ENCODE assay signal across 11 mouse cellular contexts in genomic region chr13:101062582-101062981, GRCm38 (mm10).
DNase-seq lines count a peak whose midpoint lies in the region; ATAC-seq and TF ChIP-seq lines count a peak whose summit lies in the region.
"Had no signal": no experiment of that assay in that cellular context is flagged by ENCODE, and none has a peak within 500 bp of the region (broad histone marks: within the 10 kb centered on the region; RNA-seq: fewer than 3 reads in every experiment).

No protein-coding gene starts in this region.

- H3K4me1 ChIP-seq in kidney, postnatal 0 days (replicated peaks; ENCODE audit: insufficient read depth, low read length), result no peaks in the 10 kb centered on the region
- peaks cover 8% of the 10 kb centered on the region for H3K4me1 ChIP-seq in embryonic facial prominence, embryonic 13.5 days
- H3K4me1 ChIP-seq in limb, embryonic 14.5 days (ENCODE audit: control insufficient read depth, insufficient read depth, low read length), result peaks cover 13% of the 10 kb centered on the region
- H3K4me1 ChIP-seq in stomach, postnatal 0 days (replicated peaks; ENCODE audit: control insufficient read depth, insufficient read depth), result no peaks in the 10 kb centered on the region
- H3K4me1 ChIP-seq: liver, embryonic 15.5 days had no signal

- no peaks in the 10 kb centered on the region for H3K27me3 ChIP-seq in kidney, postnatal 0 days (ENCODE audit: insufficient read depth, low read length)
- H3K27me3 ChIP-seq in embryonic facial prominence, embryonic 13.5 days, result no peaks in the 10 kb centered on the region
- no peaks in the 10 kb centered on the region for H3K27me3 ChIP-seq in limb, embryonic 14.5 days (ENCODE audit: control insufficient read depth, insufficient read depth, low read length)
- H3K27me3 ChIP-seq in stomach, postnatal 0 days (ENCODE audit: control insufficient read depth, insufficient read depth, low read length), result no peaks in the 10 kb centered on the region
- H3K27me3 ChIP-seq: liver, embryonic 15.5 days had no signal

- WGBS in kidney, postnatal 0 days, result 61% methylated on average over 8 of the region's 8 CpGs
- 18% methylated on average over 8 of the region's 8 CpGs for WGBS in embryonic facial prominence, embryonic 13.5 days
- WGBS in limb, embryonic 14.5 days, result 27% methylated on average over 8 of the region's 8 CpGs
- WGBS in stomach, postnatal 0 days, result 34% methylated on average over 8 of the region's 8 CpGs

- no peak for TF ChIP-seq EP300 in stomach, postnatal 0 days (optimal IDR thresholded peaks at IDR 0.05)

- H3K27ac ChIP-seq in kidney, postnatal 0 days, result no peak overlapping the region
- no peak overlapping the region for H3K27ac ChIP-seq in embryonic facial prominence, embryonic 13.5 days
- H3K27ac ChIP-seq in limb, embryonic 14.5 days (replicated peaks; ENCODE audit: low read depth, low read length), result no peak overlapping the region
- no peak overlapping the region for H3K27ac ChIP-seq in stomach, postnatal 0 days (replicated peaks)
- H3K27ac ChIP-seq: layer of hippocampus, adult 2 months; liver, embryonic 15.5 days had no signal

- no peaks in the 10 kb centered on the region for H3K36me3 ChIP-seq in kidney, postnatal 0 days (ENCODE audit: insufficient read depth, low read length)
- H3K36me3 ChIP-seq in embryonic facial prominence, embryonic 13.5 days, result no peaks in the 10 kb centered on the region
- no peaks in the 10 kb centered on the region for H3K36me3 ChIP-seq in limb, embryonic 14.5 days (ENCODE audit: control insufficient read depth, insufficient read depth, low read length)
- no peaks in the 10 kb centered on the region for H3K36me3 ChIP-seq in stomach, postnatal 0 days (ENCODE audit: control insufficient read depth, insufficient read depth, low read length)
- H3K36me3 ChIP-seq: liver, embryonic 15.5 days had no signal

- no peaks in the 10 kb centered on the region for H3K9me3 ChIP-seq in kidney, postnatal 0 days (replicated peaks; ENCODE audit: low read length)
- no peaks in the 10 kb centered on the region for H3K9me3 ChIP-seq in embryonic facial prominence, embryonic 13.5 days
- no peaks in the 10 kb centered on the region for H3K9me3 ChIP-seq in limb, embryonic 14.5 days (ENCODE audit: control insufficient read depth, low read length)
- no peaks in the 10 kb centered on the region for H3K9me3 ChIP-seq in stomach, postnatal 0 days (ENCODE audit: control insufficient read depth, low read length)
- H3K9me3 ChIP-seq: liver, embryonic 15.5 days had no signal

- DNase-seq in kidney, postnatal 0 days (ENCODE audit: low spot score), result peak; percentile 9
- DNase-seq in kidney, adult 9 months, result no peak
- DNase-seq in limb, embryonic 14.5 days (ENCODE audit: low spot score), result peak; percentile 70
- DNase-seq in stomach, postnatal 0 days (ENCODE audit: low spot score), result peak; percentile 21
- no peak for DNase-seq in urinary bladder, postnatal 10 days (ENCODE audit: low spot score)
- no peak for DNase-seq in layer of hippocampus, adult 9-11 months
- DNase-seq: cerebellum, adult 11-12 months; thymus, postnatal 4 days had no signal

- ATAC-seq in kidney, postnatal 0 days (replicated peaks; ENCODE audit: low FRiP score, low read depth), result no peak
- no peak for ATAC-seq in embryonic facial prominence, embryonic 13.5 days (ENCODE audit: insufficient number of reproducible peaks, insufficient read depth, low FRiP score, low TSS enrichment, low read depth)
- ATAC-seq in limb, embryonic 14.5 days (ENCODE audit: low FRiP score, low read depth), result peak; percentile 53; the same call in 1 of the 2 replicates
- no peak for ATAC-seq in stomach, postnatal 0 days (ENCODE audit: low FRiP score, low TSS enrichment)

- no peak overlapping the region for H3K4me3 ChIP-seq in kidney, postnatal 0 days (replicated peaks; ENCODE audit: low read depth, low read length)
- no peak overlapping the region for H3K4me3 ChIP-seq in embryonic facial prominence, embryonic 13.5 days
- no peak overlapping the region for H3K4me3 ChIP-seq in limb, embryonic 14.5 days (replicated peaks; ENCODE audit: low read length)
- no peak overlapping the region for H3K4me3 ChIP-seq in stomach, postnatal 0 days (ENCODE audit: low read depth, low read length)
- H3K4me3 ChIP-seq: layer of hippocampus, adult 2 months; liver, embryonic 15.5 days had no signal

- no peak for TF ChIP-seq CTCF in kidney, postnatal 0 days (IDR thresholded peaks at IDR 0.05; ENCODE audit: low read depth)
- no peak for TF ChIP-seq CTCF in stomach, postnatal 0 days (IDR thresholded peaks at IDR 0.05; ENCODE audit: low read depth)

- TF ChIP-seq POLR2A in limb, embryonic 14.5 days (IDR thresholded peaks at IDR 0.05; ENCODE audit: borderline replicate concordance, extremely low read depth, insufficient read depth, insufficient read length), result no peak

- H3K4me2 ChIP-seq in kidney, postnatal 0 days (ENCODE audit: low read length), result no peak overlapping the region
- peak overlapping the region; percentile 9; the same call in 1 of the 2 replicates for H3K4me2 ChIP-seq in embryonic facial prominence, embryonic 13.5 days
- no peak overlapping the region for H3K4me2 ChIP-seq in limb, embryonic 14.5 days (replicated peaks; ENCODE audit: low read depth, low read length, severe bottlenecking)
- H3K4me2 ChIP-seq in stomach, postnatal 0 days (replicated peaks; ENCODE audit: low read depth), result no peak overlapping the region
- H3K4me2 ChIP-seq: liver, embryonic 15.5 days had no signal

- no peak overlapping the region for H3K9ac ChIP-seq in kidney, postnatal 0 days (ENCODE audit: low read depth, low read length)
- no peak overlapping the region for H3K9ac ChIP-seq in embryonic facial prominence, embryonic 13.5 days
- no peak overlapping the region for H3K9ac ChIP-seq in limb, embryonic 14.5 days (ENCODE audit: low read depth, low read length, severe bottlenecking)
- no peak overlapping the region for H3K9ac ChIP-seq in stomach, postnatal 0 days (ENCODE audit: low read length)
- H3K9ac ChIP-seq: liver, embryonic 15.5 days had no signal

Comparison
In these comparisons a context has a peak if more than half of its experiments do, and no peak if none do; other contexts are left out.
1. DNase-seq: peak in kidney, postnatal 0 days (single experiment), limb, embryonic 14.5 days (single experiment) and stomach, postnatal 0 days (single experiment); none in kidney, adult 9 months (single experiment), urinary bladder, postnatal 10 days (single experiment) and layer of hippocampus, adult 9-11 months (single experiment).